Mouse (Mus musculus) cerebellum, adult 2 months (tissue): Measurements from ENCODE around the gene Tspan9.

Experiments used
- CTCF ChIP-seq: fragments of 200-500 bp; IDR thresholded peaks from 2 replicates; pipeline ENCODE4 v1.5.1; 2011; ENCODE audit warnings: low read depth, mild to moderate bottlenecking, control low read depth, low read length, moderate library complexity, borderline replicate concordance; ENCODE audit not compliant: insufficient read depth
- POLR2A ChIP-seq: fragments of 200-500 bp; IDR thresholded peaks from 2 replicates; pipeline ENCODE4 v1.6.1; 2011; ENCODE audit warnings: low read length, control low read depth, borderline replicate concordance; ENCODE audit not compliant: insufficient read depth

DNA sequence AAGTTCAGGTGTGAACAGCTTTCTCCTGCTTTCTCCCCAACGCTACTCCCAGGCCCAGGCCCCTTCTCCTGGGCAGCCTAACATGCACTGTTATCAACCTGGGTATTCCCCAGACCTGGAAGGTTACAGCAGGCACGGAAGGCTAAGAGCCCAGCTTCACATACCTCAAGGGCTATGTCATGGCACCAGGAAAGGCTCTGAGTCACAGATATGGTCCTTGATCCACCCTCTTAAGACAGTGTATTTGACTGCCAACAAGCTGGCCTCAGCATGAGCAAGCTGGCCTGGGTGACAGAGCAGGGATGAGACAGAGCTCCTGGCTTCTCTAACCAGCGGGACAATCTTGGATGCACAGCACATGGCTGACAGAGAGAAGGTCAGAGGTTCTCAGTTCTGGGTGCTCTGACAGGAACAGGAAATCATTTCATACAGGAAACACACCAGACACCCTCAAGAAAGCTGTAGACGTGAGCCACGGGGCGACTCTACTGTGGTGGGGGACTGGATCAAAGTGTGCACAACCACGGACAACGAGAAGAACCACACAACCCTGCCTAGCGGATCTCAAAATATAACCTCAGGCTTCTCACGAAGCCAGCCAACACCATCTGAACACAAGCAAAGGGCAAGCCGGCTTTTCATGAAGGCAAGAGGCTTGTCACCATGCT lies 151.8 kb downstream of the Tspan9 start:
- no peak for TF ChIP-seq CTCF
- no peak for TF ChIP-seq POLR2A
